Mouse (Mus musculus): Measurements from ENCODE around the gene Tex19.2.

GRCm38 (mm10) chr11:121089756-121090546 lies 28.5 kb downstream of the Tex19.2 start:
- no peak for TF ChIP-seq POLR2AphosphoS2 (IDR thresholded peaks at IDR 0.05; ENCODE audit: insufficient read length, low read depth)
- TF ChIP-seq MAX (IDR thresholded peaks at IDR 0.05; ENCODE audit: low read depth), result no peak
- no peak for TF ChIP-seq CEBPB (IDR thresholded peaks at IDR 0.05; ENCODE audit: insufficient read depth, poor library complexity, severe bottlenecking)
- TF ChIP-seq POLR2A (IDR thresholded peaks at IDR 0.05; ENCODE audit: insufficient read length, low read depth), result no peak

Measured in myocyte (in vitro differentiated cells).